Mouse (Mus musculus) heart, postnatal 25 days (tissue): ENCODE results near the gene Pde6d. TPM values are rescaled to one million over a fixed set of nuclear protein-coding genes. Genes with fewer than 3 reads are reported as not detected.

Experiments used
- DNase-seq: peaks from one replicate; pipeline ENCODE4 v3.0.0; 2022; ENCODE audit warnings: low spot score
- intact Hi-C: fragments of 180-260 bp; cut with DNase I; formaldehyde crosslinking; loops from one replicate; pipeline ENCODE4 v1.15.1; 2025
- total RNA-seq, 2 experiments: library from RNA; stranded (reverse); gene quantifications; 2 replicates each; pipeline ENCODE4 v1.2.3; 2021

The Pde6d gene
- total RNA-seq, 2 experiments from 2014 or later: 43.5 to 45.6 TPM

GRCm38 (mm10) chr1:86509410-86509809 is 73.0 kb downstream of the Pde6d start:
- intact Hi-C loops: no loop called here
- DNase-seq: peak; percentile 74

- intact Hi-C loops: no loop called here
- DNase-seq: no peak
These were observed 74.6 kb downstream of the Pde6d start for GRCm38 (mm10) chr1:86507866-86508265.

- DNase-seq: no peak
- intact Hi-C loops: no loop called here
These were observed 76.0 kb downstream of the Pde6d start for GRCm38 (mm10) chr1:86506420-86506819.

GRCm38 (mm10) chr1:86505461-86505860 is 77.0 kb downstream of the Pde6d start:
- DNase-seq: no peak
- intact Hi-C loops: no loop called here

GRCm38 (mm10) chr1:86504697-86505421 is 77.6 kb downstream of the Pde6d start:
- no peak for DNase-seq
- intact Hi-C loops: no loop called here

- intact Hi-C loops: loop anchor here (2.0 kb wide), 1 partner anchor 15 kb away; no protein-coding TSS in a partner anchor
- peak; percentile 95 for DNase-seq
These were observed 78.3 kb downstream of the Pde6d start for GRCm38 (mm10) chr1:86503906-86504696.

- DNase-seq: no peak
- intact Hi-C loops: loop anchor here (2.0 kb wide), 1 partner anchor 14 kb away; no protein-coding TSS in a partner anchor
These were observed 79.2 kb downstream of the Pde6d start for GRCm38 (mm10) chr1:86503165-86503747.

- no peak for DNase-seq
- intact Hi-C loops: loop anchor here (2.0 kb wide), 1 partner anchor 14 kb away; no protein-coding TSS in a partner anchor
These were observed 80.0 kb downstream of the Pde6d start for GRCm38 (mm10) chr1:86502221-86503048.

GRCm38 (mm10) chr1:86501559-86501958 is 80.9 kb downstream of the Pde6d start:
- intact Hi-C loops: loop anchor here (1.0 kb wide), 1 partner anchor 31 kb away; no protein-coding TSS in a partner anchor
- peak; percentile 79 for DNase-seq

GRCm38 (mm10) chr1:86501114-86501532 is 81.3 kb downstream of the Pde6d start:
- no peak for DNase-seq
- intact Hi-C loops: loop anchor here (1.0 kb wide), 1 partner anchor 31 kb away; no protein-coding TSS in a partner anchor

GRCm38 (mm10) chr1:86500681-86501080 is 81.7 kb downstream of the Pde6d start:
- intact Hi-C loops: loop anchor here (1.0 kb wide), 3 partner anchors 29 to 60 kb away; no protein-coding TSS in a partner anchor
- DNase-seq: no peak

- intact Hi-C loops: loop anchor here (1.0 kb wide), 2 partner anchors 29 to 60 kb away; no protein-coding TSS in a partner anchor
- DNase-seq: no peak
These were observed 82.5 kb downstream of the Pde6d start for GRCm38 (mm10) chr1:86499903-86500302.

GRCm38 (mm10) chr1:86498611-86499010 is 83.8 kb downstream of the Pde6d start:
- intact Hi-C loops: no loop called here
- no peak for DNase-seq

- intact Hi-C loops: no loop called here
- no peak for DNase-seq
These were observed 84.4 kb downstream of the Pde6d start for GRCm38 (mm10) chr1:86497986-86498385.

- no peak for DNase-seq
These were observed 85.1 kb downstream of the Pde6d start for GRCm38 (mm10) chr1:86497361-86497760.

GRCm38 (mm10) chr1:86496340-86496739 is 86.1 kb downstream of the Pde6d start:
- no peak for DNase-seq

More at GRCm38 (mm10) chr1:86497361-86497760, 85.1 kb downstream of the Pde6d start:
- intact Hi-C loops: no loop called here

GRCm38 (mm10) chr1:86493783-86494182 is 88.6 kb downstream of the Pde6d start:
- DNase-seq: no peak
- intact Hi-C loops: no loop called here

More at GRCm38 (mm10) chr1:86496340-86496739, 86.1 kb downstream of the Pde6d start:
- intact Hi-C loops: no loop called here
